Mouse (Mus musculus): ENCODE results near the gene Dqx1.

DNA sequence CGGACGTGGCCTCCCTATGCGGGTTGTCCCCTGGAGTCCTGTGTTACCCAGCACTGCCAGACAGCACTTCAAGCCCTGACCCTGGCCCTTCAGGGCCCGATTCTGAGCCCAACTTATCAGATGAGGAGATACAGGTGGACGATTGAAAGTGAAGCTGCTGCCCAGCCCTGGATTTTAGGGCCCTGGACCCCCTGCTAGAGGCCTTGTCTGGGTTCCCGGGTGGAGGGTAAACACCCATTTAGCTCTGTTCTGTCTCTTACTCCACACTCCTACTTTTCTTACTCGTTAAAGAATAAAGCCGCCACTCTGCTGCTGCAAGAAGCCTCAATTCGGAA is 30.2 kb downstream of the Dqx1 start:
- no peak for TF ChIP-seq CTCF (IDR thresholded peaks at IDR 0.05; ENCODE audit: extremely low read depth, insufficient read length, insufficient replicate concordance, low read depth, low read length)
- no peak for TF ChIP-seq POLR2A (IDR thresholded peaks at IDR 0.05; ENCODE audit: low read depth, low read length)

All from small intestine, adult 2 months (tissue).